In the genomic region with DNA sequence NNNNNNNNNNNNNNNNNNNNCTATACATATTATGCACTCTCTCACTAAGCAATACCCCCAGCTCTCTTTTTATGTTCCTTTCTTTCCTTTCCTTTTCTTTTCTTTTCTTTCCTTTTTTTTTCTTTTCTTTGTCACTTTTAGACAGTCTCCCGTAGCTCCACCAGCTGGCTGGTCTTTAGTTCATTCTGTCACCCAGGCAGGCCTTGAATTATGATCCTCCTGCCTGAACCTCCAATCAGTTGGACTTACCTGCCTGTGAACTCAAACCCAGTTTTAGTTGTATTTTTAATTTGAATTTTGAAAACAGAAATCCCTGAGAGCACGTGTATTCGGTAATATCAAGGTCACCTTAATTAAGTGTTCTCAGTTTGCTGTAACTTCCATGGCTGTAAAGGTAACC, we compare ENCODE assay signal across 22 mouse cellular contexts.
DNase-seq lines count a peak whose midpoint lies in the region; ATAC-seq lines count a peak whose summit lies in the region.
"Had no signal": no experiment of that assay in that cellular context is flagged by ENCODE, and none has a peak within 500 bp of the region (broad histone marks: within the 10 kb centered on the region; RNA-seq: fewer than 3 reads in every experiment).

No protein-coding gene starts in this region.

- H3K9ac ChIP-seq in hindbrain, embryonic 16.5 days (ENCODE audit: low read depth, low read length): no peak overlapping the region
- no peak overlapping the region for H3K9ac ChIP-seq in embryonic facial prominence, embryonic 15.5 days
- no peak overlapping the region for H3K9ac ChIP-seq in limb, embryonic 13.5 days
- H3K9ac ChIP-seq: hindbrain, embryonic 13.5 days; intestine, embryonic 15.5 days; kidney, embryonic 15.5 days had no signal

- H3K27ac ChIP-seq in hindbrain, embryonic 16.5 days (ENCODE audit: low read depth, low read length): no peak overlapping the region
- no peak overlapping the region for H3K27ac ChIP-seq in hindbrain, embryonic 10.5 days
- H3K27ac ChIP-seq in embryonic facial prominence, embryonic 10.5 days (replicated peaks): peak overlapping the region; percentile 63
- H3K27ac ChIP-seq in embryonic facial prominence, embryonic 15.5 days (replicated peaks): 0 out of 2 replicates have a peak overlapping the region, but pooled peaks have one; percentile 44
- peak overlapping the region; percentile 88 for H3K27ac ChIP-seq in limb, embryonic 13.5 days
- H3K27ac ChIP-seq: heart, adult 2 months; hindbrain, embryonic 13.5 days; intestine, embryonic 15.5 days; kidney, embryonic 15.5 days had no signal

- ATAC-seq in hindbrain, embryonic 16.5 days: peak; percentile 30; the same call in 1 of the 2 replicates
- no peak for ATAC-seq in embryonic facial prominence, embryonic 15.5 days (ENCODE audit: insufficient number of reproducible peaks, low FRiP score, low TSS enrichment, low read depth)
- ATAC-seq in limb, embryonic 13.5 days (ENCODE audit: low FRiP score, low read depth): no peak; the same call in 1 of the 2 replicates
- ATAC-seq: intestine, embryonic 15.5 days; lung, postnatal 0 days had no signal

- H3K27me3 ChIP-seq in hindbrain, embryonic 16.5 days (replicated peaks; ENCODE audit: control insufficient read depth, insufficient read depth, low read length): no peaks in the 10 kb centered on the region
- H3K27me3 ChIP-seq in hindbrain, embryonic 10.5 days (ENCODE audit: insufficient read depth, poor library complexity, severe bottlenecking): no peaks in the 10 kb centered on the region
- no peaks in the 10 kb centered on the region for H3K27me3 ChIP-seq in embryonic facial prominence, embryonic 10.5 days (replicated peaks; ENCODE audit: low read depth, poor library complexity, severe bottlenecking)
- no peaks in the 10 kb centered on the region for H3K27me3 ChIP-seq in embryonic facial prominence, embryonic 15.5 days
- no peaks in the 10 kb centered on the region for H3K27me3 ChIP-seq in limb, embryonic 13.5 days
- H3K27me3 ChIP-seq: CH12.LX; hindbrain, embryonic 13.5 days; intestine, embryonic 15.5 days; kidney, embryonic 15.5 days had no signal

- WGBS in hindbrain, embryonic 16.5 days: 48% methylated on average over 3 of the region's 3 CpGs
- WGBS in hindbrain, embryonic 10.5 days: 68% methylated on average over 3 of the region's 3 CpGs
- WGBS in embryonic facial prominence, embryonic 10.5 days: 64% methylated on average over 3 of the region's 3 CpGs
- WGBS in embryonic facial prominence, embryonic 15.5 days: 52% methylated on average over 3 of the region's 3 CpGs
- 20% methylated on average over 3 of the region's 3 CpGs for WGBS in limb, embryonic 13.5 days

- H3K4me1 ChIP-seq in hindbrain, embryonic 16.5 days (ENCODE audit: control insufficient read depth, insufficient read depth, low read depth, low read length): no peaks in the 10 kb centered on the region
- H3K4me1 ChIP-seq in hindbrain, embryonic 10.5 days (replicated peaks): no peaks in the 10 kb centered on the region
- peaks cover 10% of the 10 kb centered on the region for H3K4me1 ChIP-seq in embryonic facial prominence, embryonic 10.5 days
- H3K4me1 ChIP-seq in embryonic facial prominence, embryonic 15.5 days: peaks cover 3% of the 10 kb centered on the region; the same call in 1 of the 2 replicates
- peaks cover 25% of the 10 kb centered on the region for H3K4me1 ChIP-seq in limb, embryonic 13.5 days
- H3K4me1 ChIP-seq: hindbrain, embryonic 13.5 days; intestine, embryonic 15.5 days; kidney, embryonic 15.5 days; megakaryocyte, embryonic 14.5 days had no signal

- H3K4me3 ChIP-seq in hindbrain, embryonic 16.5 days (ENCODE audit: low read length): no peak overlapping the region
- H3K4me3 ChIP-seq in hindbrain, embryonic 10.5 days: no peak overlapping the region
- H3K4me3 ChIP-seq in embryonic facial prominence, embryonic 10.5 days: no peak overlapping the region
- no peak overlapping the region for H3K4me3 ChIP-seq in embryonic facial prominence, embryonic 15.5 days (replicated peaks)
- H3K4me3 ChIP-seq in limb, embryonic 13.5 days: no peak overlapping the region
- H3K4me3 ChIP-seq: heart, adult 2 months; hindbrain, embryonic 13.5 days; intestine, embryonic 15.5 days; kidney, embryonic 15.5 days; megakaryocyte, embryonic 14.5 days had no signal

- no peak for DNase-seq in hindbrain, embryonic 10.5 days (ENCODE audit: low spot score)
- no peak for DNase-seq in embryonic facial prominence, embryonic 10.5 days (ENCODE audit: low spot score)
- DNase-seq in cerebellum, postnatal 4 days (ENCODE audit: low spot score in 2 of 2): no peak
- DNase-seq in urinary bladder, adult 18-20 months (ENCODE audit: low spot score in 2 of 2): no peak
- DNase-seq: adrenal gland, postnatal 25 days; cerebellum, adult 11 months; gastrocnemius, postnatal 25 days; heart, adult 2 months; kidney, postnatal 4 days; layer of hippocampus, adult 9-11 months; liver; right cerebral cortex, postnatal 4 days; thymus, adult 2 months had no signal

- H3K36me3 ChIP-seq in hindbrain, embryonic 16.5 days (ENCODE audit: control insufficient read depth, insufficient read depth, low read length): no peaks in the 10 kb centered on the region
- no peaks in the 10 kb centered on the region for H3K36me3 ChIP-seq in hindbrain, embryonic 10.5 days
- no peaks in the 10 kb centered on the region for H3K36me3 ChIP-seq in embryonic facial prominence, embryonic 10.5 days (replicated peaks)
- no peaks in the 10 kb centered on the region for H3K36me3 ChIP-seq in embryonic facial prominence, embryonic 15.5 days
- H3K36me3 ChIP-seq in limb, embryonic 13.5 days: no peaks in the 10 kb centered on the region
- H3K36me3 ChIP-seq: hindbrain, embryonic 13.5 days; intestine, embryonic 15.5 days; kidney, embryonic 15.5 days had no signal

- H3K9me3 ChIP-seq in hindbrain, embryonic 16.5 days (ENCODE audit: control insufficient read depth, low read length): no peaks in the 10 kb centered on the region
- H3K9me3 ChIP-seq in hindbrain, embryonic 10.5 days: no peaks in the 10 kb centered on the region
- H3K9me3 ChIP-seq in embryonic facial prominence, embryonic 10.5 days: no peaks in the 10 kb centered on the region
- no peaks in the 10 kb centered on the region for H3K9me3 ChIP-seq in embryonic facial prominence, embryonic 15.5 days (replicated peaks)
- H3K9me3 ChIP-seq in limb, embryonic 13.5 days: no peaks in the 10 kb centered on the region
- H3K9me3 ChIP-seq: hindbrain, embryonic 13.5 days; intestine, embryonic 15.5 days; kidney, embryonic 15.5 days; megakaryocyte, embryonic 14.5 days had no signal

- no peak overlapping the region for H3K4me2 ChIP-seq in hindbrain, embryonic 16.5 days (ENCODE audit: low read length)
- no peak overlapping the region for H3K4me2 ChIP-seq in embryonic facial prominence, embryonic 15.5 days (replicated peaks)
- no peak overlapping the region for H3K4me2 ChIP-seq in limb, embryonic 13.5 days (replicated peaks)
- H3K4me2 ChIP-seq: hindbrain, embryonic 13.5 days; intestine, embryonic 15.5 days; kidney, embryonic 15.5 days had no signal

Comparison
In these comparisons a context has a peak if more than half of its experiments do, and no peak if none do; other contexts are left out.
1. H3K27ac ChIP-seq: peak in embryonic facial prominence, embryonic 10.5 days (single experiment), embryonic facial prominence, embryonic 15.5 days (single experiment) and limb, embryonic 13.5 days (single experiment); none in hindbrain, embryonic 16.5 days (single experiment) and hindbrain, embryonic 10.5 days (single experiment).